Mouse (Mus musculus) cortical plate, adult 2 months (tissue): ENCODE results near the gene Olfr48. TPM values are rescaled to one million over a fixed set of nuclear protein-coding genes. Genes with fewer than 3 reads are reported as not detected.

Experiments
- H3K27ac ChIP-seq: fragments of 200-500 bp; 2 replicates; pipeline ENCODE4 v1.5.1; 2012; ENCODE audit warnings: low read length, control low read depth, inconsistent platforms; ENCODE audit not compliant: insufficient read depth
- H3K4me1 ChIP-seq: fragments of 200-500 bp; 2 replicates; pipeline ENCODE4 v1.6.1; 2011; ENCODE audit warnings: low read length; ENCODE audit not compliant: control insufficient read depth, insufficient read depth
- H3K4me3 ChIP-seq: fragments of 200-500 bp; 2 replicates; pipeline ENCODE4 v1.5.1; 2011; ENCODE audit warnings: mild to moderate bottlenecking, low read length, control low read depth; ENCODE audit not compliant: insufficient read depth
- CTCF ChIP-seq: fragments of 200-500 bp; IDR thresholded peaks from 2 replicates; pipeline ENCODE4 v1.5.1; 2011; ENCODE audit warnings: mild to moderate bottlenecking, control low read depth, low read length; ENCODE audit not compliant: insufficient read depth; ENCODE audit errors: extremely low read depth
- POLR2A ChIP-seq: fragments of 200-500 bp; IDR thresholded peaks from 2 replicates; pipeline ENCODE4 v1.6.1; 2011; ENCODE audit warnings: mild to moderate bottlenecking, low read length, control low read depth; ENCODE audit not compliant: insufficient read depth; ENCODE audit errors: extremely low read depth
- polyA plus RNA-seq: library from polyadenylated mRNA; depleted of rRNA; stranded (reverse); fragments of >200 nt; gene quantifications from 2 replicates; pipeline ENCODE4 v1.2.3, GENCODE M21; 2012; rRNA removed

The Olfr48 gene
- polyA plus RNA-seq, result not detected in 2 replicates

GRCm38 (mm10) chr2:89848105-89848504 lies at the start of gene Olfr48:
TSS of gene Olfr48 (minus strand) at chr2:89848205.
- TF ChIP-seq POLR2A (no peak), CTCF (no peak)
- Histone ChIP-seq H3K4me3 (no peak within 1 kb of the TSS), H3K4me1 (no peaks in the 10 kb centered on the region), H3K27ac (no peak within 1 kb of the TSS)

- H3K4me3 ChIP-seq, result no peak within 1 kb of the TSS
Observed at GRCm38 (mm10) chr2:89878137-89878536, 30.1 kb upstream of the Olfr48 start, which contains the start of gene Olfr1257. TSS of gene Olfr1257 (plus strand) at chr2:89878437.

DNA sequence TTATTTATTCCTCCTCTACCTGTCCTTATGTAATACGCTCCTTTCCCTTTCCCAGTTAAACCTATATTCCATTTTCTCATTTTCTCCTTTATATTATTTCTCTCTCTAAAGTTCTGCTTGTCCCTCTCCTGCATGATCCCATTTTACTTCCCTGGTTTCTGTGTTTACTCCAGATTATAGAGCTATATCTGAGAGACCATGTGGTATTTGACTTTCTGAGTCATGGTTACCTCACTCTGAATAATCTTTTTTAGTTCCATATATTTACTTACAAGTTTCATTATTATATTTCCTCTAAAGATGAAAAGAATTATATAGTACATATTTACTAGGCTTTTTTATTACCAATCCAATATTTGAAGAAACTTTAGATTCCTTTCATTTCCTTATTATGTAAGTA lies 1.2 kb upstream of the Olfr48 start:
- TF ChIP-seq CTCF (no peak), POLR2A (no peak)
- H3K27ac ChIP-seq, result no peak overlapping the region
- H3K4me3 ChIP-seq, result no peak overlapping the region
- H3K4me1 ChIP-seq, result no peaks in the 10 kb centered on the region

More at GRCm38 (mm10) chr2:89878137-89878536, 30.1 kb upstream of the Olfr48 start, which contains the start of gene Olfr1257:
- no peaks in the 10 kb centered on the region for H3K4me1 ChIP-seq
- TF ChIP-seq POLR2A (no peak), CTCF (no peak)
- H3K27ac ChIP-seq, result no peak within 1 kb of the TSS

DNA sequence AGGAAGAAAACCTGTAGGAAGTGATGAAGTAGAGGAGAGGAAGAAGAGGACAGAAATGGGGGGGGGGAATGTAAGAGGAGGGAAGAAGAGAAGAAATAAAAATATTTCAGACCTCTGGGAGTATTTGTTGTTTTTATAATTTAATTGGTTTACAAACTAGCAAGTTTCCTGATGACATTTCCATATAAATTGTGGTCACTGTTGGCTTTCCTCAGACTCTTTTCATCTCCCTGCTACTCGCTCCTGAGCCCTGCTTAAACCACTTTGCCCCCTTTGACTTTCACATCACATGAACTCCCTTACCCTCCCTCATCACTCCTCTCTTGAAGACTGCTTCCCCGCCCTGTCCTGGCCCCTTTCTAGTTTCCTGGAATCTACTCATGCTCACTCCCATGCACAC lies 6.5 kb downstream of the Olfr48 start, which contains the start of gene Olfr1256:
TSS of gene Olfr1256 (minus strand) at position 101 of the 400 bp plus-strand sequence.
- H3K27ac ChIP-seq, result no peak within 1 kb of the TSS
- H3K4me3 ChIP-seq, result no peak within 1 kb of the TSS
- TF ChIP-seq POLR2A, result no peak
- no peak for TF ChIP-seq CTCF
- H3K4me1 ChIP-seq, result no peaks in the 10 kb centered on the region

- H3K27ac ChIP-seq, result no peak overlapping the region
- H3K4me3 ChIP-seq, result no peak overlapping the region
- H3K4me1 ChIP-seq, result no peaks in the 10 kb centered on the region
- TF ChIP-seq POLR2A (no peak), CTCF (no peak)
Observed at GRCm38 (mm10) chr2:89820216-89820615, 27.8 kb downstream of the Olfr48 start.

- Histone ChIP-seq H3K27ac (no peak within 1 kb of the TSS), H3K4me3 (no peak within 1 kb of the TSS), H3K4me1 (no peaks in the 10 kb centered on the region)
- TF ChIP-seq CTCF (no peak), POLR2A (no peak)
Observed at GRCm38 (mm10) chr2:89811751-89812150, 36.3 kb downstream of the Olfr48 start, which contains the start of gene Olfr1255. TSS of gene Olfr1255 (plus strand) at chr2:89812051.

DNA sequence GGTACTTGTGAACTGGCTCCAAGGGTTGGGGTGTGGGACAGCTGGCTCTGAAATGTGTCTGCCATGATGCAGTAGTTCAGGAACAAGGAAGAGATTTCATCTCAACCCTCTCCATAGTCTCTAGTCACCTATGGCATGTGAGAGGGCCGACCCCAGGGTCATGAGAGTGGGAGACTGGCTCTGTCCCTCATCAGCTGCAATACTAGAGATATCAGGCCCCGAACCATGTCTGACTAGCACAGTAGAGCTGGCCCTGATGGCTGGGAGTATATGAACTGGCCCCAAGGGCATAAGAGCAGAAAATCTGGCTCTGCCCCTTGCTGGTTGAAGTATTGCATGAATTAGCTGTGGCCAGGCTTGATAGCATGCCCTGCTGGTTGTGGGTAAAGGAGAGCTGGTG lies 37.3 kb downstream of the Olfr48 start:
- H3K27ac ChIP-seq, result no peak overlapping the region
- no peak overlapping the region for H3K4me3 ChIP-seq
- no peaks in the 10 kb centered on the region for H3K4me1 ChIP-seq
- no peak for TF ChIP-seq CTCF
- no peak for TF ChIP-seq POLR2A

- no peak overlapping the region for H3K4me3 ChIP-seq
- H3K4me1 ChIP-seq, result no peaks in the 10 kb centered on the region
- H3K27ac ChIP-seq, result no peak overlapping the region
- TF ChIP-seq POLR2A (no peak), CTCF (no peak)
Observed at GRCm38 (mm10) chr2:89799583-89799982, 48.4 kb downstream of the Olfr48 start.

DNA sequence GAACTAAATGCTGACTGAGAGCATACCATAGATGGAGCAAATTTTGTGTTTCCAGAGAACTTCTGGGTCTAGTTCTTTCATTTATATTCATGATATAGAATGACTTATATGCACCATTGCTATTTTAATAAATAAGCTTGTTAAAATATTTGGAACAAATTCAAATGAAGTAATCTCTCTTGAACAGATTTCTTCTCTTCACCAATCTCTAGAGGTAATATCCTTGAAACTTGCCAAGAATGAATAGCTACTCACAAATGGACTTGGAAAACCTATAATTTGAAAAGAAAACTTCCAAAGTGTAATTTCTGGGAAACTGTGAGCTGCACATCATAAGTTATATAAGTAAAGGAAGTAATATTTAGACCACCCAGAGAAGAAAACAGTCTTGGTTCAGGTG lies 54.5 kb downstream of the Olfr48 start, which contains the start of gene Olfr1254:
TSS of gene Olfr1254 (minus strand) at position 101 of the 400 bp plus-strand sequence.
- H3K4me3 ChIP-seq, result no peak within 1 kb of the TSS

More for the DNA sequence above, 54.5 kb downstream of the Olfr48 start, which contains the start of gene Olfr1254:
- Histone ChIP-seq H3K27ac (no peak within 1 kb of the TSS), H3K4me1 (no peaks in the 10 kb centered on the region)
- no peak for TF ChIP-seq POLR2A
- no peak for TF ChIP-seq CTCF

Other genes starting within 250 kb of the Olfr48 start
- gene Olfr1247, start 234.1 kb downstream of the Olfr48 start, polyA plus RNA-seq, result 0.02 TPM in 1 of 2 replicates, not detected in the other
- not detected in 2 replicates for gene Olfr1248, start 230.0 kb downstream of the Olfr48 start, polyA plus RNA-seq
- gene Olfr1249, start 213.2 kb downstream of the Olfr48 start, polyA plus RNA-seq, result not detected in 2 replicates
- gene Olfr1250, start 186.7 kb downstream of the Olfr48 start, polyA plus RNA-seq, result not detected in 2 replicates
- not detected in 2 replicates for gene Olfr1251, start 176.3 kb downstream of the Olfr48 start, polyA plus RNA-seq
- not detected in 2 replicates for gene Olfr1252, start 123.2 kb downstream of the Olfr48 start, polyA plus RNA-seq
- gene Olfr1253, start 91.1 kb downstream of the Olfr48 start, polyA plus RNA-seq, result not detected in 2 replicates
- gene Olfr1254, start 54.6 kb downstream of the Olfr48 start, polyA plus RNA-seq, result not detected in 2 replicates
- gene Olfr1255, start 36.2 kb downstream of the Olfr48 start, polyA plus RNA-seq, result not detected in 2 replicates
- gene Olfr1256, start 6.7 kb downstream of the Olfr48 start, polyA plus RNA-seq, result not detected in 2 replicates
- gene Olfr1257, start 30.2 kb upstream of the Olfr48 start, polyA plus RNA-seq, result not detected in 2 replicates
- gene Olfr1258, start 79.1 kb upstream of the Olfr48 start, polyA plus RNA-seq, result not detected in 2 replicates
- not detected in 2 replicates for gene Olfr1259, start 100.5 kb upstream of the Olfr48 start, polyA plus RNA-seq
- gene Olfr1260, start 126.1 kb upstream of the Olfr48 start, polyA plus RNA-seq, result not detected in 2 replicates
- gene Olfr1261, start 143.0 kb upstream of the Olfr48 start, polyA plus RNA-seq, result not detected in 2 replicates
- not detected in 2 replicates for gene Olfr1262, start 151.9 kb upstream of the Olfr48 start, polyA plus RNA-seq
- gene Olfr1263, start 163.9 kb upstream of the Olfr48 start, polyA plus RNA-seq, result not detected in 2 replicates
- not detected in 2 replicates for gene Olfr1264, start 177.4 kb upstream of the Olfr48 start, polyA plus RNA-seq
- not detected in 2 replicates for gene Olfr1265, start 187.1 kb upstream of the Olfr48 start, polyA plus RNA-seq
- not detected in 2 replicates for gene Olfr140, start 215.4 kb upstream of the Olfr48 start, polyA plus RNA-seq